Mouse (Mus musculus) hindbrain, embryonic 14.5 days (tissue): ENCODE data around the gene Abr. TPM values are rescaled to one million over a fixed set of nuclear protein-coding genes. Genes with fewer than 3 reads are reported as not detected.

Experiments
- ATAC-seq: fragments of 200-750 bp; cut with Nextera tagmentation; 2 replicates; pipeline ENCODE4 v1.8.0; 2017; ENCODE audit warnings: moderate number of reproducible peaks, mild to moderate bottlenecking, moderate TSS enrichment, moderate library complexity; ENCODE audit not compliant: low FRiP score
- DNase-seq: peaks from one replicate; pipeline ENCODE4 v3.0.0-alpha.2; 2015; ENCODE audit warnings: low spot score
- H3K27ac ChIP-seq: fragments of 300-500 bp; sonication (generic); 2 replicates; pipeline ENCODE4 v1.5.1; 2014; ENCODE audit warnings: mild to moderate bottlenecking, moderate library complexity
- H3K27me3 ChIP-seq: fragments of 300-500 bp; sonication (generic); 2 replicates; pipeline ENCODE4 v1.6.1; 2014; ENCODE audit warnings: mild to moderate bottlenecking, low read length, mixed read lengths; ENCODE audit not compliant: control insufficient read depth, insufficient read depth
- H3K36me3 ChIP-seq: fragments of 300-500 bp; sonication (generic); replicated peaks from 2 replicates; pipeline ENCODE4 v1.6.1; 2014; ENCODE audit not compliant: control insufficient read depth, insufficient read depth
- H3K4me1 ChIP-seq: fragments of 300-500 bp; sonication (generic); replicated peaks from 2 replicates; pipeline ENCODE4 v1.6.1; 2014; ENCODE audit warnings: antibody characterized with exemption, low read length, mixed read lengths; ENCODE audit not compliant: control insufficient read depth, insufficient read depth
- H3K4me2 ChIP-seq: fragments of 300-500 bp; sonication (generic); replicated peaks from 2 replicates; pipeline ENCODE4 v1.6.1; 2014; ENCODE audit warnings: mild to moderate bottlenecking, moderate library complexity
- H3K4me3 ChIP-seq: fragments of 300-500 bp; sonication (generic); replicated peaks from 2 replicates; pipeline ENCODE4 v1.5.1; 2014; ENCODE audit warnings: mild to moderate bottlenecking, low read length
- H3K9ac ChIP-seq: fragments of 300-500 bp; sonication (generic); 2 replicates; pipeline ENCODE4 v1.6.1; 2014
- H3K9me3 ChIP-seq: fragments of 300-500 bp; sonication (generic); 2 replicates; pipeline ENCODE4 v1.6.1; 2016; ENCODE audit warnings: low read length; ENCODE audit not compliant: control insufficient read depth
- WGBS: fragments of 180-500 bp; shearing (Covaris S2); extraction: QIAGEN DNeasy Blood & Tissue Kit; methylation state at CpG from one replicate; pipeline ENCODE4 v1.1.7; 2014; 5-methylcytosine and 5-hydroxymethylcytosine counted together
- polyA plus RNA-seq: library from polyadenylated mRNA; unstranded; fragments of >200 nt; fragmentation: Nextera tagmentation; extraction: Ambion mirVana; gene quantifications from 2 replicates; pipeline ENCODE4 v1.2.1, GENCODE M21; 2014

Gene Abr
- polyA plus RNA-seq, 1 experiment from 2014 or later: 115 TPM

- Histone ChIP-seq H3K27ac (peak overlapping the region; percentile 95), H3K36me3 (0 out of 2 replicates have a peak, but pooled peaks cover 4% of the 10 kb centered on the region), H3K4me3 (no peak overlapping the region), H3K4me2 (no peak overlapping the region), H3K9ac (no peak overlapping the region; the same call in 1 of the 2 replicates), H3K4me1 (peaks cover 77% of the 10 kb centered on the region), H3K9me3 (no peaks in the 10 kb centered on the region), H3K27me3 (no peaks in the 10 kb centered on the region)
- WGBS: 47% methylated on average over 11 of the region's 11 CpGs
- ATAC-seq (peak; percentile 10; the same call in 1 of the 2 replicates), DNase-seq (peak; percentile 69)
These were observed 152.7 kb downstream of the Abr start for GRCm38 (mm10) chr11:76469311-76469998.

GRCm38 (mm10) chr11:76468347-76468746 lies 153.8 kb downstream of the Abr start:
- ATAC-seq (peak; percentile 72), DNase-seq (peak; percentile 82)
- Histone ChIP-seq H3K4me2 (peak overlapping the region; percentile 64), H3K27ac (peak overlapping the region; percentile 95), H3K9me3 (no peaks in the 10 kb centered on the region), H3K4me1 (peaks cover 78% of the 10 kb centered on the region), H3K36me3 (peaks cover 12% of the 10 kb centered on the region), H3K4me3 (peak overlapping the region; percentile 47), H3K9ac (peak overlapping the region; percentile 80), H3K27me3 (no peaks in the 10 kb centered on the region)
- 0% methylated on average over 6 of the region's 6 CpGs for WGBS

- 6% methylated on average over 8 of the region's 8 CpGs for WGBS
- ATAC-seq: peak; percentile 12; the same call in 1 of the 2 replicates
These were observed 154.6 kb downstream of the Abr start for GRCm38 (mm10) chr11:76467487-76468005.

GRCm38 (mm10) chr11:76467073-76467472 lies 155.0 kb downstream of the Abr start:
- DNase-seq (no peak), ATAC-seq (0 out of 2 replicates have a peak, but pooled peaks have one; percentile 16)

More at GRCm38 (mm10) chr11:76467487-76468005, 154.6 kb downstream of the Abr start:
- Histone ChIP-seq H3K9ac (peak overlapping the region; percentile 80), H3K4me2 (peak overlapping the region; percentile 64), H3K4me3 (peak overlapping the region; percentile 47), H3K36me3 (peaks cover 20% of the 10 kb centered on the region), H3K9me3 (no peaks in the 10 kb centered on the region), H3K27ac (peak overlapping the region; percentile 95), H3K4me1 (peaks cover 70% of the 10 kb centered on the region), H3K27me3 (no peaks in the 10 kb centered on the region)
- DNase-seq: no peak

GRCm38 (mm10) chr11:76465879-76466278 lies 156.2 kb downstream of the Abr start:
- no peak for ATAC-seq
- peaks cover 69% of the 10 kb centered on the region for H3K4me1 ChIP-seq
- H3K27me3 ChIP-seq: no peaks in the 10 kb centered on the region
- H3K9ac ChIP-seq: no peak overlapping the region
- H3K4me2 ChIP-seq: peak overlapping the region; percentile 64
- peaks cover 33% of the 10 kb centered on the region for H3K36me3 ChIP-seq
- no peaks in the 10 kb centered on the region for H3K9me3 ChIP-seq
- no peak overlapping the region for H3K27ac ChIP-seq
- WGBS: 87% methylated on average over 4 of the region's 4 CpGs
- H3K4me3 ChIP-seq: no peak overlapping the region
- DNase-seq: no peak

More at GRCm38 (mm10) chr11:76467073-76467472, 155.0 kb downstream of the Abr start:
- H3K27me3 ChIP-seq: no peaks in the 10 kb centered on the region
- H3K9me3 ChIP-seq: no peaks in the 10 kb centered on the region
- peak overlapping the region; percentile 47 for H3K4me3 ChIP-seq
- peak overlapping the region; percentile 95 for H3K27ac ChIP-seq
- H3K4me1 ChIP-seq: peaks cover 65% of the 10 kb centered on the region
- H3K36me3 ChIP-seq: peaks cover 25% of the 10 kb centered on the region
- WGBS: 10% methylated on average over 10 of the region's 10 CpGs
- H3K9ac ChIP-seq: peak overlapping the region; percentile 80
- H3K4me2 ChIP-seq: peak overlapping the region; percentile 64

- H3K4me1 ChIP-seq: peaks cover 39% of the 10 kb centered on the region
- ATAC-seq: no peak
- 71% methylated on average over 5 of the region's 5 CpGs for WGBS
These were observed 160.4 kb downstream of the Abr start for GRCm38 (mm10) chr11:76461696-76462095.

GRCm38 (mm10) chr11:76461201-76461600 lies 160.9 kb downstream of the Abr start:
- peaks cover 74% of the 10 kb centered on the region for H3K36me3 ChIP-seq

More at GRCm38 (mm10) chr11:76461696-76462095, 160.4 kb downstream of the Abr start:
- H3K36me3 ChIP-seq: peaks cover 71% of the 10 kb centered on the region
- no peak overlapping the region for H3K4me2 ChIP-seq
- no peak overlapping the region for H3K9ac ChIP-seq
- H3K4me3 ChIP-seq: no peak overlapping the region
- peak overlapping the region; percentile 51 for H3K27ac ChIP-seq
- no peaks in the 10 kb centered on the region for H3K9me3 ChIP-seq
- no peaks in the 10 kb centered on the region for H3K27me3 ChIP-seq
- DNase-seq: no peak

GRCm38 (mm10) chr11:76459489-76459888 lies 162.6 kb downstream of the Abr start:
- Histone ChIP-seq H3K4me1 (peaks cover 19% of the 10 kb centered on the region), H3K27ac (no peak overlapping the region), H3K9ac (no peak overlapping the region), H3K36me3 (peaks cover 91% of the 10 kb centered on the region), H3K27me3 (no peaks in the 10 kb centered on the region), H3K9me3 (no peaks in the 10 kb centered on the region), H3K4me2 (no peak overlapping the region), H3K4me3 (no peak overlapping the region)
- 70% methylated on average over 3 of the region's 3 CpGs for WGBS
- DNase-seq (no peak), ATAC-seq (no peak)

More at GRCm38 (mm10) chr11:76461201-76461600, 160.9 kb downstream of the Abr start:
- 48% methylated on average over 6 of the region's 6 CpGs for WGBS
- peaks cover 34% of the 10 kb centered on the region for H3K4me1 ChIP-seq
- H3K9ac ChIP-seq: no peak overlapping the region
- H3K27me3 ChIP-seq: no peaks in the 10 kb centered on the region
- peak overlapping the region; percentile 51 for H3K27ac ChIP-seq
- H3K9me3 ChIP-seq: no peaks in the 10 kb centered on the region
- no peak overlapping the region for H3K4me2 ChIP-seq
- no peak for DNase-seq
- no peak for ATAC-seq
- no peak overlapping the region for H3K4me3 ChIP-seq

- WGBS: 78% methylated on average over 9 of the region's 9 CpGs
- H3K9me3 ChIP-seq: no peaks in the 10 kb centered on the region
- peaks cover 95% of the 10 kb centered on the region for H3K36me3 ChIP-seq
- no peak overlapping the region for H3K27ac ChIP-seq
- ATAC-seq: no peak
- no peaks in the 10 kb centered on the region for H3K27me3 ChIP-seq
- H3K4me3 ChIP-seq: no peak overlapping the region
- no peak overlapping the region for H3K9ac ChIP-seq
- DNase-seq: no peak
- H3K4me2 ChIP-seq: no peak overlapping the region
- peaks cover 14% of the 10 kb centered on the region; the same call in 1 of the 2 replicates for H3K4me1 ChIP-seq
These were observed 163.4 kb downstream of the Abr start for GRCm38 (mm10) chr11:76458730-76459129.
